Mouse (Mus musculus) gonadal fat pad, adult 2 months (tissue): Measurements from ENCODE around the gene Phrf1. TPM values are rescaled to one million over a fixed set of nuclear protein-coding genes. Genes with fewer than 3 reads are reported as not detected.

Source experiments
- DNase-seq: peaks from one replicate; pipeline ENCODE4 v3.0.0-alpha.2; 2012; ENCODE audit warnings: low read depth
- polyA plus RNA-seq: library from polyadenylated mRNA; depleted of rRNA; stranded (reverse); fragments of >200 nt; gene quantifications from 2 replicates; pipeline ENCODE4 v1.2.3, GENCODE M21; 2012; rRNA removed

Phrf1 gene
- 22.7 and 40.8 TPM in 2 replicates for polyA plus RNA-seq

DNA sequence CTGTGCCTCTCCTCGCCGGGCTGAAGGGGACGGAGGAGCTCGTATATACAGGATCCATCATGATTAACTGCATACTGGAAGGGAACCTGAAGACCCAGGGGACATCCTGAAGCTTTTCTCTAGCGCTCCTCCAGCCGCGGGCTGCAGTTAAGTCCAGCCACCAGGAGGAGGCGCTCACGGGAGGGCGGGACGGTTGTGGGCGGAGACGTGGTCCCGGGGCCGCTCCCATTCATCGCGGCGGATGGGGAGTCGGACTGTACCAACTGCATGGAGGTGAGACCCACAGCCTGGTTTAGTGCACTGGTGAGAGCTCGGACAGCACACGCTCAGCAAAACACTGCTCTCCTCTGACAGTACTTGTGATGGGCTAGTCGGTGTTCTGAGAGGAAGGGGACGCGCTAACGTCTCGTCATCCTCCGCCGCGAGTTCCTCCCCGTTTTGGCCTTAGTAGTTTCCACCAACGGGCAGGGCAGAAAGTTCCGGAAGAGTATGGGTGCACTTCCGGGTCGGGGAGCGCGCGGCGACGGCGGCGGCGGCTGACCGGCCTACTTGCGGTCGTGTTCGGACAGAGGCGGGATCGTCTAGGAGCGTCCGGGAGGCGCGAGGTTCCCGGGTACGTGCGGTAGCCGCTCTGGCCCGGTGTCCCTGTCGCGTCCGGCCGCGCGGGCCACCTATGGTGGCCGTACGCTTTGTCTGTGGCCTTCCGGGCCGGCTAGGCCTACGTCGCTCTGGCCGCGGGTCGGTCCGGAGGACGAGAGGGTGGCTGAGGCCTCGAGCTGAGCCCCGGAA, at the start of gene Phrf1:
Gene Phrf1 (plus strand): TSS at position 506 of the 789 bp plus-strand sequence.
- DNase-seq, result no peak

DNA sequence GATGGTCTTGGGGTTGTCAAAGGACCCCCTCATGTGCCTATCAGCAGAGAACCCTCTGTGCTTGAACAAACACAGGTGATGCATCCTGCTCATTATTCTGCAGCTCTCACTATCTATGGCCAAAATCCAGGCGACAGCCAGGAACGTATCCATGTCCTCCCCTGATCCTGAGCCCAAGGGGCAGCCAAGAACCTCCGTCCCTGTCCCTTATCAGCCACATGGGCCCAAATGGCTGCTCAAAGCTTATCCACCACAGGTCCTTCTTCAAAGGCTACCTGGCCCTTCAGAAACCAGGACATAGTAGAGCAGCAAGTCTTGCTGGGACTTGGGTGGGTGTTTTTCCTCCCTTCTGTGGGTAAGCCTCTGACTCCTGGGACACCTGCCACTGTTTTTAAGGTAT, 40.4 kb upstream of the Phrf1 start:
- DNase-seq, result no peak

DNA sequence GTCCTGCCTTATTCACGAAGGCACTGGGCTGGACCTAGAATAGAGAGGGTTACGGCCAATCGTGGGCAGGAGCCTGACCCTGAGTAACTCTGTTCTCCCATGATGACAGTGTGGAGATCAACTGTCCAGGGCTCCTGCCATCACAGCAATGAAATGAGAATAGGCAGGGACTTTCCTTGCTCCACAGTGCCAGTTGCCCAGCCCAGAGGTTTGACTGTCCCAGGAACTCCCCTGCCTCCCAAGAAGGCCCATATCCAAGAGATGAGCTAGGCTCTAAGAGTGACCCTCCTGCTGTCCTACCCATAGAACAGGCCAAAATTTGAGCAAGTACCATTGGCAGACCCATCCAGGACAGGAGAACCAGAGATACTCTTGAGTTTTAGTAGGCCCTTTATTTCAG, 39.9 kb upstream of the Phrf1 start:
- DNase-seq, result no peak

DNA sequence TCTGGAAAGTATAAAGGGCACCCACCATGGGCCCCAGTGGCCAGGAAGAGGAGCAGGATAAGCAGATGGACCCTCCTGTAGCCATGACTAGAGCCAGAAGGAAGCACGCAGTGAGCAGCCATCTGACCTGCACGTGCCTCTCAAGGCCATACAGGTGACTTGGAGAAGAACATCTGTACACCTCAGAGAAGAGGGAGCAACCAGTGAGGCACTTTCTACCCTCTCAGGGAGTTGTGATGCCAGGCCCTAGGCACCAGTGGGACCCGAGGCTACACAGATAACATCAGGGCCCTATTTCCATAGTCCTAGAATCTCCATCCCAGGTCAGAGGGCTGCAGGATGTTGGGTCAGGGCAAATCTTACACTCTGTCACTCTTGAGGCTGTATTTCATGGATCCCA, 38.4 kb upstream of the Phrf1 start:
- DNase-seq, result no peak

DNA sequence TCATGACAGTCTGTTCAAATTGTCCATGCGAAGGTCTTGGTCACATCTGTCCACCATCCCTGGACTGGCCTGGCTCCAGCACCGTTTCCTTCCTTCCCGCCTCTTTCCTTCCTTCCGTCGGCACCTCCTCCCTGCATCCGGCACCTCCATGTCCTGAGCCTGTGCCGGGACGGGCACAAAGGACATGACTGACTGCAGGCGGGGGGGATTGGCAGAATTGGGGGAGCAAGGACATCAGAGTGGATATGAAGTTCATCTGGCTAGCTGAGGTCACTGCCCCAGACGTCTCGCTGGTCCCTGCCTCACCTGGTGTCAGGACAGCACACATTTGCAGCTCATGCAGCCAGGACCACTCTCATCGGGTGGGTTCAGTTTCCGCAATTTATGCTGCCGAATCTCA, 37.5 kb upstream of the Phrf1 start:
- no peak for DNase-seq

DNA sequence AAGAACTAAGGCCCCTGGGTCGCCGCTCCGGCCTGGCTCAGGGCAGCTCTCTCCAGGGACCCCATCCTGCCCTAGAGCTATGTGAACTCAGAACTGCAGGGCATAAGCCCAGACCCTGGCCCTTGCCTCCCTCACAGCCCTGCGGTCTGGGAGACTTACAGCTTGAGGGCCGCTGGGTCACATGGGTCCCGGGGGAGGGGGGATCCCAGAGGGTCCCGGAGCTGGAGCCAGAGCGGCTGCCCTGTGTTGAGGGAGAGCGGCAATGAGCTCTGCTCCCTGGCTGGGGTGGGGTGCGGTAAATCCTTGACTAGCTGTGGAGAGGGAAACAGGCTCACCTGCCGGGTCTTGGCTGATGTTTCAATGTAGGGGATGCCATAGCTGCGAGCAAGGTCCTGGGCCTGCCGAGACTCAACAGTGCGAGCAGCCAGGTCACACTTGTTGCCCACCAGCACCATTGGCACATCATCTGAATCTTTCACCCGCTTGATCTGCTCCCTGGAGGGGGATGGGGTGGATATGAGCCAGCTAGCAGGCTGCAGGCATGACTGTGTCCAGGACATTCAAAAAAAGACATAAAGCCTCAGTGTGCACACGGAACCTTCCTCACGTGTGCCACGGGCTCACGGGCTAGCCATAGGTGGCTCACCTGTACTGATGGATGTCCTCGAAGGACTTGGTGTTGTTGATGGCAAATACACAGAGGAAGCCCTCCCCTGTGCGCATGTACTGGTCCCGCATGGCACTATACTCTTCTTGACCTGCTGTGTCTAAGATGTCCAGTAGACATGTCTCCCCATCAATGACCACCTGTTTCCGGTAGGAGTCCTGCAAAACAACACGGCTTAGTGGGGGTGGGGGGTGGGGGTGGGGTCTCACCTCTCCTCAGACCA, 36.5 kb upstream of the Phrf1 start:
- DNase-seq, result no peak

DNA sequence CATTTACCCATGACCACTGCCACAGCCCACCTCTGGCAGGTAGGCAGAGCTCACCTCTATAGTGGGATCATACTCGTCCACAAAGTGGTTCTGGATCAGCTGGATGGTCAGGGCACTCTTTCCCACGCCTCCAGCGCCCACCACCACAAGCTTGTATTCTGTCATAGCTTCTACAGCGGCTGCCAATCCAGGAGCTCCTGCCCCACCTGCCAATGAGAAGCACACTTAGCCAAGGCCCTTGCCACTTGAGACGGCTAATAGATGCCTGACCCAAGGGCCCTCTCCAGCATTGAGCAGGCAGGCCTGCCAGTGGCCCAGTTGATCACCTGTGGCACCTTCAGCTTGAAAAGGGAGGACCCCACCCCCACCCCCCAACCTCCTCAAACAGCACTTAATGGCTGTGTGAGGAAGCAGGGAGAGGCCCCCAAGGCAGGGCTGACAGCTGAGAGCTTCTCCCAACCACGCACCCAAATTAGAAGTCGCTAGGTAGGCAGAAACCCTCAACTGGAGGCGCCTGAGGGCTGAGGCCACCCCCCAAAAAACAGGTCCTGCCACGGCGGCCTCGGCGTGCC, 35.7 kb upstream of the Phrf1 start:
- DNase-seq, result no peak

DNA sequence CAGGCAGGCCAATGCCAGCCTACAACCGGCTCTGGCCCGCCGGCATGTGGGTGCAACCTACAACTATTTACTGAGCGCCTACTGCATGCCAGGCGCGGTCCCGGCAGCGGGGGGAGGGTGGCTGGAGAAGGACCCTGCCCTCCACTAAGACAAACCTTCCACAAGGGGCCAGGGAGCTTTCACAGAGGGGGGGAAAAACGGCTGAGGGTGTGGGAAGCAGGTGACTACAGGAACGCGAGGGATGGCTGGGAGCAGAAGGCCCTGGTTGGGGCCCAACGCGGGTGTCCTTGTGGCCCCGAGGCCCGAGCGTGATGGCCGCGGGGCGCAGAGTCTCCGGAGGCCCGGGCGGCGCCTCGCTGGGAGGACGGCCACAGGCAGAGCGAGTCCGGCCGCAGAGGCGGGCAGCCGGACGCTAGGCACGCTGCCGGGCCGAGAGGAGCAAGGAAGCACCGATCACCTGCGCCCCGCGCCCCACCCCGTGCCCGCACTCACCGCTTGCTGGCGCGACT, 35.2 kb upstream of the Phrf1 start:
- DNase-seq, result no peak

DNA sequence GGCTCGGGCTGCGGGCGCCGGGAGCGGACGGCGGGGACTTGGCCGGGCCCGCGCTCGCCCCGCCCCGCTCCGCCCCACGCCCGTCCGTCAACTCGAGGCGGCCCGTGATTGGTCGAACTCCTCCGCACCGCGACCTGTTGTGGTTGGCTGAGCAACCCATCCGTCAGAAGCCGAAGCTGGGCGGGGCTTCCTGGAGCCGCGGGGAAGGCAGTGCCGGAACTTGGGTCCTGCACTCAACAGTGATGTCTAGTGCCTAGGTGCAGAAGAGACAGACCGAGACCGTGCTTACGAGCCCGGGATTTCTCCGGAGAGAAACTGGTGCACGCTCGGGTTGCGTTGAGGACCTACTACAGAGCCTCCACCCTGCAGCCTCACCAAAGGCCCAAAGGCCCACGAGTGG, 34.6 kb upstream of the Phrf1 start, which contains the start of the genes Hras and Lrrc56:
Gene Hras (minus strand): TSS at position 58 of the 400 bp plus-strand sequence.
Gene Lrrc56 (plus strand): TSS at position 210 of the 400 bp plus-strand sequence.
- no peak for DNase-seq

DNA sequence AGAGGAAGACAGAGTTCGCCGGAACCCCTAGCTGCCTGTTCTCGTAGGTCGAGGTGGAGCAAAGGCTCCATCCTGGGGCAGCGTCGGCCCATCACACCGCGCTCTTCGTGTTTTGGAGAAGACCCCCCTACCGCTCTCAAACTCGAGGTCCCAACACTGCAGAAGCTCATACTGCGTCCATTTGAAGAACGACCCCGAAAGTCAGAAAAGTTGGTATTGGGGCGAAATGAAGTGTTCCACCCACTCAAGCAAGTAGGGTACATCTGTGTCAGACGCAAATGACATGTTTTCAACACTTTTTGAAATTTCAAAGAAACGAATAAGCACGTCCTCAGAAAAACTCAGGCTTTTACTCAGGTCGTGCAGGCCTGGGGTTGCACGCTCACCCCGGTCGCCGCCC, 34.2 kb upstream of the Phrf1 start:
- no peak for DNase-seq

DNA sequence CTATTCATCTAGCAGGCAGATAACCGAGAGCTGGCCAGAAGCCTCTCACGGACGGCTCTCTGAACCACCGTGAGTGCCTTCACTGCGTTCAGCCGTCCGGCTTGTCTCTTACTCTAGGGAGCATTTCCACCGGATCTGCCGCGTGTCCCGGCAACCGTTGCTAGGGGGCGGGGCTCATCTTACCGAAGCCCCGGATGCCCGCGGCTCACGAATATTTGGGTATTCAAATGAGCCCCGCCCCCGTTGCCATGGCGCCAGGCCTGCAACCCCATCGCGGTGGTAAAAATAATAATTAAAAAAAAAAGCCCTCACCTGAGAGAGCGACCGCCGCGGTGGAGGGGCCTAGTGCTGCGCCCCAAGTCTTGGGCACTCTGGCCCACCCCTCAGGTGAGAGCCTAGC, 33.8 kb upstream of the Phrf1 start:
- no peak for DNase-seq

DNA sequence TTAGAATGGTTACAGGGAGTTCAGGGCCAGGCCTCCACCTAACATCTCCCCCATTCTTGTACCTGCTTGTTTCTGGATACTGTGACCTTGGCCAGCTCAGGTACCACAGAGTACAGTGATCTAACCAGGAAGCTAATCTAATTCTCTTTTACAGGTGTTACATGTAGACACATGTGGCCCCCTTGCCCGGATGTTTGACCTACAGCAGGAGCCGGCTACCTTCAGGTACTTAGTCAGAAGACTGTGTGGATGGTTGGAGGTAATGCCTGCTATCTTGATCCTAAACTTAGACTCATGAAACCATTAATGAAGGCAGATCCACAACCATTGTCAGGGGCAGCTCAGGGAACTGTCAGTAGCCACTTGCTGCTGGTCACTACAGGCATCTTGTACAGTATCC, 32.8 kb upstream of the Phrf1 start:
- no peak for DNase-seq

DNA sequence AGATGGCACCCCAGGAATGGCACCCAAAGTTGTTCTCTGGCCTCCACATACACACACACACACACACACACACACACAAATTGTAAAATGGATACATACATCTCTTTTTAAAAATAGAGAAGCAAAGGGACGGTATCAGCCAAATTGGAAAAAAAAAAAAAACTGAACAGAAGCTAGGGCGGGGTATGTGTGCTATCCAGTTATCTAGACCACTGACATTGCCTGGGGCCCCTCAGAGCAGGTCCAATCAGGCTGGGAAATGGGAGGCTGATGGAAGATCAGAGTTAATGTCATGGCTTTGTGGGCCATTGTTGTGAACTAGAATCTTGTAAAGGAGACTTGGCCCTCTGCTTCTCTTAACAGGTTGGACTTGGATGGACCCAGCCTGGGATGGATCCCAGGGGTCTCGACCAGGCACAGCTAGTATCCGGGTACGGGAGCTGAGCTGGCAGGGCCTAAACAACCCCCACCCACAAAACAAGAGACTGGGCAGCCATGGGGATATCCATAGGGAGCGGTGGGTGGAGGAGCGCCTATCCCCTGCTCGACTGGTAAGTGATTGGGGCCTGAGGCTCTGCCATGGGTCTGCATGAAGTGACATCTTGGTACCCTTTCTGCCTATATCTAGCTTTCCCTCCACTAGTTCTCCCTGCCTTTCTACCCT, 31.8 kb upstream of the Phrf1 start:
- no peak for DNase-seq

DNA sequence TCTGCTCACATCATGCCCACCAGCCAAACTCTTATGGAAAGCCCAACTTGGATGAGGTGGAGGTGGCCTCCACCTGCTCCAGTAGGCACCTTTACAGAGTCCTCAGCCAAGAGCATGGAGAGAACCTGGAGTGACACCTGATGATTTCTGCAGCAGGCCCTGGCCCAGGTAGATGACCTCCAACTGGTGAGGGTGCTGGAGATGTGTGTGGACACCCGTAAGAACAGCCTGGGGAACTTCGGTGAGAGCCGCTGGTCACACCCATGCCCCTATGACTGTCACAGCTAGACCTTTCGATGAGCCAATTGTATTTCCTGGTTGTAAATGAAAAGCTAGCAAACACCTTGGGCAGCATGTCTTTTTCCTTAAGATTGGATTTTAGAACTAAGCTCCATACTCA, 30.5 kb upstream of the Phrf1 start:
- no peak for DNase-seq

DNA sequence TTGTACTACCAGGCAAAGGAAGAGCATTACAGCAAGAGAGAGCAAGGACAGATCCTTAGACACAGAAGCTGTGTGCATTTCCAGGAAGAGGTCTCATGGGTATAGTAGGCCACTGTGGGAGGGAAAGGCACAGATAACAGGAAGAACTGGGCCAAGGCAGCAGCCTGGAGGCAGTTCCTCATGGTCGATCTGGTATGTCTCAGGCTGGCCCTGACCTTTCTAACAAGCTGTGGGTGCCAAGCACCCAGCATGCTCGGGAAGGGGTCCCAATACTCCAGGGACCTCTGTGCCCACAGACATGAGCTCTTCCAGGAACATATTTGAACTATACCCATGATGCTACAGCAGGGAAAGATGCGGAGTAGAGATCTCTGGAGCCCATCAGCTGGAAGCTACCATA, 24.0 kb upstream of the Phrf1 start:
- no peak for DNase-seq

DNA sequence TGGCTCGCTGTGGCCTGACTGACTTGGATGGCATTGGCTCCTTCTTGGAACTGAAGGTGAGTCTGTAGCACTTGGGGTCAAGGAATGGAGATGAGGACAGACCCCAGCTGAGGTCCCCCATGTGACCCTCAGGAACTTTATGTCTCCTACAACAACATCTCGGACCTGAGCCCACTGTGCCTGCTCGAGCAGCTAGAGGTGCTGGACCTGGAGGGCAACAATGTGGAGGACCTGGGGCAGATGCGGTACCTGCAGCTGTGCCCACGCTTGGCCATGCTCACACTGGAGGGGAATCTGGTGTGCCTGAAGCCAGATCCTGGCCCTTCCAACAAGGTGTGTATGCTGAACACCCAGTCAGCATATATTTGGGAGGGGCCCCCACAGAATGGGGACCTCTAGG, 23.1 kb upstream of the Phrf1 start:
- DNase-seq, result no peak

DNA sequence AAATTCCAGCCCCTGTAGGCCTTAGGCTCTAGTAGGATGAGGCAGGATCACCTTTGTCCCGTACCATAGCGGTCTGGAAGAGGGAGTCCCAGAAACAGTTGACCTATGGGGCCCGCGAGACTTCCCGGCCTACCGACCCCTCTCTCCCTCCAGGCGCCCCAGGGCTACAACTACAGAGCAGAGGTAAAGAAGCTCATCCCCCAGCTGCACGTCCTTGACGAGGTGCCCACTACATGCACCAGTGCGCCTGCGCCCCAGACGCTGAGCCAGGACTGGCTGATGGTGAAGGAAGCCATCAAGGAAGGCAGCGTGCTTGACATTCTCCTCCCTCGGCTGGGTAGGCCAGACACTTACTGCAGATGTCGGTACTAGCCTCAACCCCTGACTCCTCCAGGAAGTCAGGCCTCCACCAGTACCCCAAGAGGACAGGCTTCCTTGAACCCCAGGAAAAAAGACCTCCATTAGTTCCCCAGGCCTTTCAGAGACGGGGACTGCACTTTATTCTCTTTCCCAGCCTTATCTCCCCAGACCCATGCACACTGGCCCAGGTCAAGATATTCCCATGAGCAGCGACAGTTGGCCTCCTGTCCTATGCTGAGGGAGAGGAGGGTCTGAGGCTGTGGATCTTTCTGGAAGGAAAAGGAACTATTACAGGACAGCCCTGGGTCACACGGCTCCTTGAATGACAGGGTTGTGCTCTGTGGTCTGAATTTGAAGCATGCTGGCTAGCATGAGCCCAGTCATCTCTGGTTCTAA, 22.2 kb upstream of the Phrf1 start:
- DNase-seq, result no peak

DNA sequence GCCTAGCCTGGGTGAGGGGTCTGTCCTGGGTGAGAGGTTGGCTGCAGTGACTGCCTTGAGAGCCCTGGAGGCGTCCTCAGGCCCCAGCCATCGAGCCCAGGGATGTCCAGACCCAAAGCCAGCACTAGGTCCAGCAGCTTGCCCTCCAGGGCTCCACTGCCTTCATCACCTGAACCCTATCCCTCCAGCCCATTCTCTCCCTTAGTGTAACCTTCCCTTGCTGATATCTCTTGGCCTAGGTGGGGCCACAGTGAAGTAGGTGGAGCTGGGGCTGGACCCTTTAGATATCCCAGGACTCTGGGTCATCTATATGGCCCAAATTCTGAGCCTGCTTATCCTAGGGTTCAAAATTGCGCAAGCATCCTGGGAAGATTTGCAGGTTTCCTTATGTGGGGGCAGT, 19.1 kb upstream of the Phrf1 start:
- no peak for DNase-seq

DNA sequence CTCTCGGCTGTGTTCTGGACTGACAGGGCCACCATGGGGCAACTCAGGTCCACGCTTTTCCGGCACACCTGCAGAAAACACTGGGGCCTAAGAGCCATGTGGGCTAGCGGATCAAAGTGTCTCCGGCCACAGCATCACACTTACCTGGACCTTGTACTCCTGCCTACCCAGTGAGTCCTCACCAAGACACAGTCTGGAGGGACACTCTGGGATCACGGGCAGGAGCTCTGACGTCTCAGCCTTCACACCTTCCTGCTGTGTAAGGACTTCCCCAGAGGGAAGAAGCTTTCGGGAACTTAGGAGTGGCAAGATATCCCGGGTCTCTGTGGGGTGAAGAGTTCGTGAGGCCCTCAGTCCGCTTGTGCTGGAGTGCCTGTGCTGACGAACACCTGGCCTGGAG, 18.4 kb upstream of the Phrf1 start:
- no peak for DNase-seq

DNA sequence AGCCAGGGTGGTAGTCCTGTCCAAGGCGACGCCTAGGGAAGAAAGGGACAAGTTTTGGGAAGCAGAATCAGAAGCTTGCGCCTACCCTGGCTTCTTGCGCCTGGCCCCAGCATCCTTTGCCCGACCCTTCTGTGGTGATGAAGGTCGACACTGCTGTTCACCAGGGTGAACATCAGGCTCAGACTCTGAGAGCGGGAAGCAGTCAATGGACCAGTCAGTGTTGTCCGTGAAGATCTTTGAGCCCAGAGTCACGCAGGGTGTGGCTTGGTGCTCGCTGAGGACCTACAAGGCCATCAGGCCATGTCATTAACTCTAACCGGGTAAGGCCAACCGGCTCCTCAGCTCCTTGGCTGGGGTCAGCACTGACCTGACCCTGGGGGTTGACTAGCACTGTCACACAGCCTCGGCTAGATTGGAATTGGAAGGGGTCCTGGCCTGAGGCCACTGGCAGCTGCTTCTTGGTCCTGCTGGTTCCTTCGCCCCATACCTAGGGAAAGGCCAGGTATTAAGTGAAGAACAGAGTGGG, 17.9 kb upstream of the Phrf1 start:
- DNase-seq, result no peak

DNA sequence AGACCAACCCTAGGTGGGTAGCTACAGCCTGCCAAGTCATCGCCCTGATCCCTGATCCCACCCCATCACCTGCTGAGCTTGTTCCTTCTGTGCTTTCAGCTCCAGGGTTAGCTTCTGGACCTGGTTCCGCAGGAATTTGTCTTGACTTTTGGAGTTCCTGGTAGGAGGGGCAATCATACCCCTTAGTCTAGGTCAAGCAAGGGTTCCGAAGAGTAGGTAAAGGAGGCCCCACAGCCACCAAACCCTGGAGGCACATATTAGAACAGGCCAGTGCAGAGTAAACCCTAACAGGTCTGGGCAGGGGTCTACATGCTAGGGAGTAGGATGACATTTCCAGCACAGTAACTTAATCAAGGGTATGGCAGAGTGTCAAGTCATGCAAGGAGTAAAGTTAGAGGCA, 15.5 kb upstream of the Phrf1 start:
- DNase-seq, result no peak
